Mouse (Mus musculus) embryo, embryonic 11.5 days (tissue): ENCODE measurements around the gene Pcna.

Experiments
- DNase-seq: peaks from one replicate; pipeline ENCODE4 v3.0.0-alpha.2; 2012; ENCODE audit warnings: low read depth, low spot score

Gene Pcna

DNA sequence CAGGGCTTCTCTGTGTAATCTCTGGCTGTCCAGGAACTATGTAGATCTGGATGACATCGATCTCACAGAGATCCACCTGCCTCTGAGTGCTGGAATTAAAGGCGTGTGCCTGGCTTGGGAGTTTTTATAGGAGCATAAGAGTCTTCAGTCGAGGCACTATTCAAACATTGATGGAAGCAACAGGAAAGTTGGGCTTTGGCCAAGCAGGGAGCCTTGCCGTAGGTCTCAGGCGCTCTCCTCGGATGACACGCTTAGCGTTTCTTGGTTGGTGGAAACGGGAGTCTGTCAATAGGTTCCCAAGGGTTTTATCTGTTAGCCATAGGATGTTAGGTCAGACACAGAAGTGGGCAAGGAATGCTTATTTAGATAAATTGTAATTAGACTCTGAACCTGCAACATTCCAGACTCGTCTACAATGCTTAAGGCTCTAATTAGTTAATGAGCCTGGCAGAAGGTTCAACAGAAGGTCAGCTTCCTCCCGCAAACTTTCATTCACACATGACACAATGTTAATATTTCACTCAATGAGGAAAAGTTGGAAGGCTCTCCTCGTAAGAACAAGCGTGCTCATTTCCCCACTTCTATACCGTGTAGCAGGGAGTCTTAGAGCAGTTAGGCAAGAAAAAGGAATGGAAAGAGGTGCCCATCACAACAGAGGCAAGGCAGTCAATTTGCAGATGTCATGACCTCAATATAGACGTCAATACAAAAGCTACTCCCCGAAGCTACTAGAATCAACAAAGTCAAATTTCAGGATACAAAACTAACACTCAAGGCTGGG lies 18.9 kb downstream of the Pcna start:
- DNase-seq: no peak

DNA sequence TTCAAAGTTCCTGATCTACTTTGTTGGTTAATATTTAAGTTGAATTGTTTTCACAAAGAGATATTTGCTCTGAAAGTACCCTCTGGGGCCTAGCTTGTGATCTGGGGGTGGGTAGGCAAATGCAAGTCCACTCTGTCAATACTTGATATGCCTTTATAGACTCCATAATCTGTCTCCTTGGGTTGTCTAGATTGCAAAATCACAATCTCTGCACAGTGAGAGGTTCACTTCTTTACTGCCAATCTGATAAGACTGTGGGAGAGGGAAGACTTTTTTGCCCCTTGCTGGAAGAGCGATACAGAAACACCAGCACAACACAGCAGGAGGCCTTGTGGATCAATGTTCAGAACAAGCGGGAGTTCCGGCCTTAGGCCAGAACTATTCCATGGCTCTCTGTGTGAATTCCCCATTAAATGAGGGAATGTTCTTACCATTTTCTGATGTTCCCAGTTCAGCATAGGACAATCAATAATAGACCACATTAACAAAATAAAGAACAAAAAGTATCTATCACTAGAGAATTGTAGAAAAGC lies 20.6 kb downstream of the Pcna start:
- no peak for DNase-seq

DNA sequence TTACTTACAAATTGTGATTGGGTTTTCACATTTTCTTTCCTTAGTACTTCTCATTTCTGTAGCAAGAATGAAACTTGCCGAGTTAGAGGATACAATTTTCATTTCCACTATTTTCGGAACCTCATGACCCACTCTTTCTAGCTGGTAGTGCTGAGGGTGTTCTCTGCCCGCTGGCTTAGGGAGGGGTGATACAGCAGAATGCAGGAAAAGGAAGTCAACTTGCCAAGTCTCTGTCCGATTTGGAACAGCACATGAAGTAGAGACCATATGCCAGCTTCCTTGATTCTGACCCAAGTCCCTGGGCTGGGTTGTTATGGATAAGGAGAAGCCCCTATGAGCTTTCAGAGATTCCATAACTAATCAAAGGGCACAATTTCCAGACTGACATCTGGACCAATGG lies 28.8 kb downstream of the Pcna start:
- no peak for DNase-seq

DNA sequence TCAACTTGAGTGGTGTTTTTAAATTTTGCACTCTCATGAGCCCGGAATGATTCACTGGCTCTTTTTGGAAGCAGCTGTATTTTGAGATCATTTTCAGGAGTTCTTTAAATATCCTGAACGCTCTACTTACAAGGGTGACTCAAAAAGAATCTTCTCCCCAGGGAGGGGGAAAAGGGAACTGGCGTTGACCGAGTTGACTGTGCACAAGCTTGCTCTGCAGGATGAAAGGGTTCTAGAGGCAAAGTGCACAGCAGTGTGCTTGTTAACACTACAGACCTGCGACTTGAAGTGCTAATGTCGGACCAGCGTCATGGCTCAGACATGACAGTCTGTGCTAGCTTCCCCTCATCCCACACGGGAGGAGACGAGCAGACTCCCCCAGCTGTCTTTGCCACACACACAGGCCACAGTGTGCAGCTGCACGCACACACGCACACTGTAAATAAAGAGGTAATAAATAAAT lies 31.5 kb downstream of the Pcna start:
- no peak for DNase-seq

DNA sequence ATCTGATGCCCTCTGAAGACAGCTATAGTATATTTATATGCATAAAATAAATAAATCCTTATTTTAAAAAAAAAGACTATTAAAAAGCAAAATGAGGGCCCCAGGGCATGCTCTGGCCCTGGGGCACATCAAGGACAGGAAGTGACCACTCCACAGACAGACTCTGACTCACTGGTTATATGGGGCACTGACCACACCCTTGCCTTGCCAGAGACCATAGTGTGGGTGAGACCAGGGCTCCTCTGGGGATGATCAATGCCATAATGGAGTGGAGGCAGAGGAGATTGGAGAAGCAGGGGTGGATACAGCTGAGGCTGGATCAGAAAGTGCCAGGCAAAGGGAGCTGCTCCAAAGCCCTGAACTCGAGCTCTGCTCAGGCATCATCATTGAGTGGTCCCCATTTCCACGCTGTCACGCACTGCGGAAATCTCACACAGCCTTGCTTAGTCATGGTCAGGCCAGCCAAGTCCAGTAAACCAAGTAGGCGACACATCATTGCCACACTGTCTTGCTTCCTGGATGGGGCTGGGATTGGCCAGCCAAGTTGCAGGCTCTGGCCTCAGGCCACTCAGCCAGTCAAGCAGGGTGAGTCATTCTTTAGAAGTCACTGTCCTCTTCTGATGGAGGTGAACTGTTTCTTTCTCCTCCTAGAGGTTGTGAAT lies 41.0 kb downstream of the Pcna start:
- no peak for DNase-seq

DNA sequence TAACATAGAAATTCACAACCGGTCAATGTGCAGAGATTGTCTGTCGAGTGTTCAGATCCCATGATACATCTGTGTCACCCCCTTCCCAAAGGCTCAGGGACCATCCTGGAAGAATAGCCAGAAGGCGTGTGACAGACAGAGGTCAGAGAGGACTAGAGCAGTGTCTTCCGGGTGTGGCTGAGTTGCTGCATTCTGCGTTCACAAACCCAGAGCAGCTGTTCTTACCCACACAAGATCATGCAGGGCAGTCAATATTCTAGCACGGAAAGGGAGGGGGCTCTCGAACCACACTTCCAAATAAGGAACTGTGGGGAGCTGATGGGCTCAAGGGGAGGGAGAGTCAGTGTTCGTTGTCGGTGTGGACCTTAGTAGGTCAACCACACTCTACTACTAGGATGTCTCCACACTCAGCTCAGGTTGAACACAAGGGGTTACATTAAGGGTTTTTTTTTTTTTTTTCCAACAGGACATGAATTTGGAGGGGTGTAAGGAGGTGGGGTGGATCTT lies 42.3 kb downstream of the Pcna start:
- no peak for DNase-seq

DNA sequence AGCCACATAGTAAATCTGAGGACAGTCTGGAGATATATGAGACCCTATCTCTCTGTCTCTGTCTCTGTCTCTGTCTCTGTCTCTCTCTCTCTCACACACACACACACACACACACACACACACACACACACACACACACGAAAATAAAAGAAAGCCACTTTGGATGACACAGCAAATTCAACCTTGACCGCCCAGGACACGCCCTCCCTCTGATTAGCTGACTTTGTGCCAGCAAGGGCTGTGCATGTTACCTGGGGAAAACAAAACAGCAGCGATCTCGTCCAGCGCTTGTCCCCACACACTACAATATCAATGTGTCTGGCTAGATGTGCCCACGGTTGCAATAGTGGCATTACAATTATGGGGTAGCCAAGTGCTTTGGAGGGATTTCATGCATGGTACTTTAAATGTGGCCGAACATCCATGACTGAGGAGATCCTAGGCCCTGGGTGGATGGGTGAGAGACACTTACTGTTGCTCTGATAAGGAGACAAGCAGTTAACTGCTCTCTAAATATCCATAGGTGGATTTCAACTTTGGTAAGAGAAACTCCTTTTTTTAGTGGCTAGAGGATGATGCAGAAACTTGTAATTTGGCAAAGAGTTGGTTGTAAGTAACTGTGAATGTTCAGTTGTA lies 44.8 kb downstream of the Pcna start:
- no peak for DNase-seq

DNA sequence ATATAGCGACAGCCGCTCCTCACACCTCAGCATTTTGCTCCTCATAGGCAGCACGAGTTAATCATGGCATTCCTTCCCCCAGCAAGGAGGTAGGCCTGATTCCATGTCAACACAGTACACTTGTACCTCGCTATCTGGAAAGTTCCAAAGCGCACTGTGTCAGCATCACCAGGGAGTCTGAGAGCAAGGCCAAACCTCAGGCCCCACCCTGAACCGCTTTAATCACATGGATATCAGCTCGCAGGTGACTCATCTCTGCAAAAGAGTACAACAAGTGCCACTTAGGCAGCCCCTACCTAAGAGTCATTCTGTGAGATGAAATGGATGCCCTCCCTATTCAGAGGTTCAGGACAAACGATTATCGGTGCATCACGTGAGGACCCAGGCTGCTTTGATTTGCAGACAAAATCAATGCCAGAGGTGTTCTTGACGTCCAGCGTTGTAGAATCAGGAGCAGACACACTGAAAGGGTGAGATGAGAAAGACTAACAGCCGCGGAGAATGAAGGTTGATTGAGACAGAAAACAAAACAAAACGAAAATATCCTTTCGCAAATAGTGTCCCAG lies 46.7 kb downstream of the Pcna start:
- DNase-seq: no peak

DNA sequence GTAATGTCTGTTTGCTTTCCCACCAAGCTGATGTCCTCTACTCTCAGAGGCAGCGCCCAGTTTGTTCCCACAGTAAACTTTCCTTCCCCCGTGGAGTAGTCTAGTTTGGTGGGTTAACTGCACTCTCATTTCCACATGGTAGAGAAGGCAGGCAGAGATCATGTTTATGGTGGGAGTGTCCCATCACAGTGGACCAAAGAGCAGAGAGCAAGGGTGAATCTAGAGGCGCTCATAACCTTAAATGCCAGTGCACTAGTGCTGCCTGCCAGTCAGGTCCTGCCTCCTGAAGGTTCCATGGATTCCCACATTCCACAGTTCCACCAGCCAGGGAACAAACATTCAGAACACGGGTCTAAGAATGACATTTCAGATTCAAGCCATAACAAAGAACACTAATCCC lies 47.6 kb downstream of the Pcna start:
- DNase-seq: no peak

DNA sequence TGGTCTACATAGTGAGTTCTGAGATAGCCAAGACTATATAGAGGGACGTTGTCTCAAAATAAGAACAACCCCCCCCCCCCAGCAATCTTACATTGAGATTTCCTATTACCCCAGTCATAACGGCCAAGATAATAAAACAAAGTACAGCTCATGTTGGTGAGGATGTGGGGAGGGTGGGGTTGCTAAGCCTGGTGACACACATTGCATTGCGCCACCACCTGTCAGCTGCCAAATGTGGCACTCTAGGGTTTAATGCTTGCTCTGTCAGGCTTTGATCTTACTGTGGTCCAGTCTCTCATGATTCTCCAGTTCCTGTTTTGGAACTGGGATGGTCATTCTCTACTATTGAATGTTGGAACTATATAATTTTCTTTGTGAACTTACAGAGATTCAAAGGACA lies 49.3 kb downstream of the Pcna start:
- no peak for DNase-seq

DNA sequence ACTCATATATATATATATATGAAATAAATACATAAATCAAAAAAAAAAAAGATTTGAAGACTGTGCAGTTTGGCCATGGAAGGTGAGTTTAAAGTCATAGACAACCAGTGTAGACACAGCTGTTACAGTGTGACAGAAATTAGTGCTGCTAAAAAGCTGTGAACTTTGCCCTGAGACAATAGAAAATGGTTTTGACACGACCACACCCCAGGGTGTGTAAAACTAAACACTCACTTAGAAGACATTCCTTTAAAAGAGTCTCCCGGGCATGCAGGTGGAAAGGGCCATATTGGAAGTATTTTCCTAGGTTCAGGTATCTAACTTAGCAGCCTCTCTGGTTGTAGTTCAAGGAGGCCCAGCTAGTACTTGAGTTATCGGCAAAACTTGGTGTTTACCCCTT lies 49.9 kb downstream of the Pcna start:
- DNase-seq: no peak
